Mouse (Mus musculus) liver, embryonic 14.5 days (tissue): Measurements from ENCODE around the gene Dock7. TPM values are rescaled to one million over a fixed set of nuclear protein-coding genes. Genes with fewer than 3 reads are reported as not detected.

Source experiments
- ATAC-seq: fragments of 200-750 bp; cut with Nextera tagmentation; 2 replicates; pipeline ENCODE4 v1.8.0; 2017; ENCODE audit warnings: moderate number of reproducible peaks, mild to moderate bottlenecking, moderate library complexity; ENCODE audit not compliant: insufficient read depth
- DNase-seq, 3 experiments: peaks; one replicate each; pipeline ENCODE4 v3.0.0-alpha.2; 2012 to 2013; ENCODE audit warnings: low read depth in 3 of 3, low spot score in 3 of 3
- H3K27ac ChIP-seq: fragments of 300-500 bp; sonication (generic); 2 replicates; pipeline ENCODE4 v1.5.1; 2014; ENCODE audit warnings: moderate library complexity, mild to moderate bottlenecking, control low read depth, inconsistent platforms
- H3K27me3 ChIP-seq: fragments of 300-500 bp; sonication (generic); 2 replicates; pipeline ENCODE4 v1.6.1; 2014; ENCODE audit warnings: mild to moderate bottlenecking, low read length, moderate library complexity; ENCODE audit not compliant: control insufficient read depth, insufficient read depth
- H3K36me3 ChIP-seq: fragments of 300-500 bp; sonication (generic); replicated peaks from 2 replicates; pipeline ENCODE4 v1.6.1; 2014; ENCODE audit warnings: low read depth; ENCODE audit not compliant: control insufficient read depth, insufficient read depth
- H3K4me1 ChIP-seq, 2 experiments: fragments of 200-500 bp in 1 of 2; fragments of 300-500 bp in 1 of 2; sonication (generic) in 1 of 2; replicated peaks; 2 replicates each; pipeline ENCODE4 v1.6.1; 2012 to 2014; ENCODE audit warnings: antibody characterized with exemption in 1 of 2, inconsistent platforms in 1 of 2, low read length in 1 of 2; ENCODE audit not compliant: control insufficient read depth in 2 of 2, insufficient read depth in 2 of 2
- H3K4me2 ChIP-seq: fragments of 300-500 bp; sonication (generic); 2 replicates; pipeline ENCODE4 v1.6.1; 2014; ENCODE audit warnings: low read depth, mild to moderate bottlenecking, control low read depth, moderate library complexity
- H3K4me3 ChIP-seq, 2 experiments: fragments of 200-500 bp in 1 of 2; fragments of 300-500 bp in 1 of 2; sonication (generic) in 1 of 2; 2 replicates each; pipeline ENCODE4 v1.5.1; 2012 to 2014; ENCODE audit warnings: low read depth in 2 of 2, low read length in 2 of 2, mild to moderate bottlenecking in 2 of 2, control low read depth in 1 of 2, inconsistent platforms in 1 of 2, moderate library complexity in 1 of 2; ENCODE audit not compliant: insufficient read depth in 1 of 2
- H3K9ac ChIP-seq: fragments of 300-500 bp; sonication (generic); replicated peaks from 2 replicates; pipeline ENCODE4 v1.6.1; 2014; ENCODE audit warnings: mild to moderate bottlenecking, control low read depth, moderate library complexity
- H3K9me3 ChIP-seq: fragments of 300-500 bp; sonication (generic); 2 replicates; pipeline ENCODE4 v1.6.1; 2016; ENCODE audit warnings: low read length, mixed read lengths; ENCODE audit not compliant: control insufficient read depth
- CTCF ChIP-seq: IDR thresholded peaks from 2 replicates; pipeline ENCODE4 v1.5.1; 2016; ENCODE audit warnings: antibody characterized with exemption, low read depth, control low read depth
- EP300 ChIP-seq: IDR thresholded peaks from 2 replicates; pipeline ENCODE4 v1.6.1; 2016; ENCODE audit warnings: antibody characterized with exemption, low read depth
- WGBS: fragments of 180-500 bp; shearing (Covaris S2); extraction: QIAGEN DNeasy Blood & Tissue Kit; methylation state at CpG from one replicate; pipeline ENCODE4 v1.1.7; 2014; ENCODE audit not compliant: insufficient replicate concordance; 5-methylcytosine and 5-hydroxymethylcytosine counted together
- polyA plus RNA-seq, 2 experiments: library from polyadenylated mRNA; depleted of rRNA in 1 of 2; stranded (reverse) in 1 of 2; unstranded in 1 of 2; fragments of >200 nt; fragmentation: Nextera tagmentation in 1 of 2; extraction: Ambion mirVana in 1 of 2; gene quantifications; 2 replicates each; pipeline versions ENCODE4 v1.2.1 to v1.2.3; 2012 to 2014

The Dock7 gene
- polyA plus RNA-seq, 2 experiments = 9.0 to 15.2 TPM

- H3K36me3 ChIP-seq = no peaks in the 10 kb centered on the region; the same call in 1 of the 2 replicates
- peak overlapping the region; percentile 90 for H3K9ac ChIP-seq
- under 1% methylated on average over 53 of the region's 53 CpGs for WGBS
- H3K4me3 ChIP-seq = peak overlapping the region; percentile 88 to 95
- no peaks in the 10 kb centered on the region for H3K9me3 ChIP-seq
- no peak for TF ChIP-seq CTCF
- TF ChIP-seq EP300 = no peak
- ATAC-seq (peak; percentile 93), DNase-seq (peak; percentile 97)
- no peaks in the 10 kb centered on the region for H3K27me3 ChIP-seq
- H3K27ac ChIP-seq = peak overlapping the region; percentile 92
- peak overlapping the region; percentile 91 for H3K4me2 ChIP-seq
- H3K4me1 ChIP-seq = peaks cover 6 to 10% of the 10 kb centered on the region in 2 experiments; a peak in 3 of 4 replicates
Measured at GRCm38 (mm10) chr4:98922643-98923567, 197.8 kb downstream of the Dock7 start.

GRCm38 (mm10) chr4:98922061-98922642 is 198.6 kb downstream of the Dock7 start:
- ATAC-seq = no peak
- H3K4me3 ChIP-seq = peak overlapping the region; percentile 88 to 95
- no peaks in the 10 kb centered on the region for H3K27me3 ChIP-seq
- WGBS = 11% methylated on average over 18 of the region's 18 CpGs
- H3K4me2 ChIP-seq = peak overlapping the region; percentile 91
- DNase-seq = peak in 1 of 3 experiments; percentile 26
- TF ChIP-seq CTCF (no peak), EP300 (no peak)
- H3K9me3 ChIP-seq = no peaks in the 10 kb centered on the region
- peak overlapping the region; percentile 90 for H3K9ac ChIP-seq
- H3K27ac ChIP-seq = peak overlapping the region; percentile 80
- no peaks in the 10 kb centered on the region; the same call in 1 of the 2 replicates for H3K36me3 ChIP-seq
- H3K4me1 ChIP-seq = peaks cover 6 to 10% of the 10 kb centered on the region in 2 experiments; a peak in 3 of 4 replicates

DNA sequence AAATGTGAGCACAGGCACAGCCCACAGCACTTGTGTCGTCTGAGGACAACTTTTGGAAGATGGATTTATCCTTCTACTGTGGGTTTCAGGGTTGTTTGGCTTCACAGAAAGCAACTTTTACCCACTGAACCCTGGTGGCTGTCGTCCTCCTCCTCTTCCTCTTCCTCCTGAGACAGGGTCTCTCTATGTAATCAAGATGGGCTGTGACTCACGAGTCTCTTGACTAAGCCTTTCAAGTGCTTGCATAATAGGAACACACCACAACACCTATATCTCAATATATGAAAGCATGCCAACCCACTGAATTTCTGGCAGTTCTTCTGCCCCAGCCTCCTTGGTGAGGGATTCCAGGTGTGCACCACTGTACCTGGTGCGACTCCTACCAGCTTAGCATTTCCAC is 199.8 kb downstream of the Dock7 start:
- H3K4me2 ChIP-seq = no peak overlapping the region
- no peak for ATAC-seq
- no peak for TF ChIP-seq EP300
- no peak for TF ChIP-seq CTCF
- no peaks in the 10 kb centered on the region for H3K36me3 ChIP-seq
- no peaks in the 10 kb centered on the region for H3K27me3 ChIP-seq
- no peak for DNase-seq
- no peak overlapping the region for H3K4me3 ChIP-seq
- H3K9me3 ChIP-seq = no peaks in the 10 kb centered on the region
- no peak overlapping the region for H3K27ac ChIP-seq
- H3K4me1 ChIP-seq = peaks cover 5 to 6% of the 10 kb centered on the region in 2 experiments; a peak in 3 of 4 replicates
- WGBS = 71% methylated on average over 4 of the region's 4 CpGs
- H3K9ac ChIP-seq = no peak overlapping the region

DNA sequence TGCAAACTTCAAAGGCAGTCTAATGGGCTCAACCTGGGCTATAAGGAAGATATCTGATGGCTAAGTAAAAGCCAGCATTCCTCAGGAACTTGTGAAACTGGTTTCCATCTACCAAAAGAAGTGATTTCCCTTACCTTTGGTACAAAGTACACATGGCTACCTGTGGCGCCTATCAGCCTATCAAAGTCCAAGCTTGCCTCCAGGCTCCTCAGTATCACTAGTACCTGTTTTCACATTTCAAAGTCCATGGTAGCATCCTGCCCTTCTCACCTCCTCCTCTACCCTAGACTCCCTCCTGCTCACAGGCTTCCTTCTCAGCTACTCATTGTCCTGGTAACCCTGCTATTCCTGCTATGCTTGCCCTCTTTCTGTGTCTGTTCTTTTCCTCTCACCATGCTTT is 202.5 kb downstream of the Dock7 start:
- Histone ChIP-seq H3K27ac (no peak overlapping the region), H3K9me3 (no peaks in the 10 kb centered on the region), H3K9ac (no peak overlapping the region), H3K36me3 (no peaks in the 10 kb centered on the region), H3K27me3 (no peaks in the 10 kb centered on the region), H3K4me1 (peaks cover 4% of the 10 kb centered on the region in 2 experiments; a peak in 2 of 4 replicates), H3K4me3 (no peak overlapping the region), H3K4me2 (no peak overlapping the region)
- ATAC-seq = no peak
- WGBS = 59% methylated on average over 1 of the region's 1 CpGs
- no peak for DNase-seq
- no peak for TF ChIP-seq CTCF

DNA sequence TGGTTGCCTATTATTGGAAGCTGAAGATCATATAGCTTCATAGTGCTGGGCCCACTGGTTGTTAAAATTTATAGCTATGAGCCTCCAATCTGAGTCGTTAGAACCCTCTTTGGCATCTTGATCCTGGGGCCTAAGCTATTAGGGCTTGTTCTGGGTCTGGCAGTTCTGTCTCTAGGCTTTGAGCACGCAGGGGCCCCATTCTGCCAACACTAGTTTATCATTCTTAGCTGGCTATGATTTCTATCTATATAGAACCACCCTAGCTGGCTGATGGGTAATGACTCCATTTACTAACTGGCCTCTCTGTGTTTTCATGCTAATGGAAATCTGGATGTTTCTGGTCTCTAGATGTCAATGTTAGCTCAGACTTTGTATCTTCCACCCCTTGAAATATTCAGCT is 203.0 kb downstream of the Dock7 start:
- H3K4me2 ChIP-seq = no peak overlapping the region
- WGBS = 53% methylated on average over 2 of the region's 2 CpGs
- no peak for DNase-seq

More for the DNA sequence above, 203.0 kb downstream of the Dock7 start:
- ATAC-seq = no peak
- Histone ChIP-seq H3K9me3 (no peaks in the 10 kb centered on the region), H3K4me1 (peaks cover 4% of the 10 kb centered on the region in 2 experiments; a peak in 2 of 4 replicates), H3K36me3 (no peaks in the 10 kb centered on the region), H3K9ac (no peak overlapping the region), H3K4me3 (no peak overlapping the region), H3K27ac (no peak overlapping the region), H3K27me3 (no peaks in the 10 kb centered on the region)
- no peak for TF ChIP-seq CTCF
- TF ChIP-seq EP300 = no peak
